Mouse (Mus musculus) liver, embryonic 13.5 days (tissue): Measurements from ENCODE around the gene Eda2r. TPM values are rescaled to one million over a fixed set of nuclear protein-coding genes. Genes with fewer than 3 reads are reported as not detected.

ENCODE experiments used
- ATAC-seq: fragments of 200-750 bp; cut with Nextera tagmentation; 2 replicates; pipeline ENCODE4 v1.8.0; 2017; ENCODE audit warnings: low read depth, mild to moderate bottlenecking, moderate number of reproducible peaks, moderate library complexity
- DNase-seq: peaks from one replicate; pipeline ENCODE4 v3.0.0; 2022
- H3K27ac ChIP-seq: fragments of 300-500 bp; sonication (generic); 2 replicates; pipeline ENCODE4 v1.5.1; 2015; ENCODE audit warnings: moderate library complexity, mild to moderate bottlenecking, inconsistent platforms
- H3K27me3 ChIP-seq: fragments of 300-500 bp; sonication (generic); 2 replicates; pipeline ENCODE4 v1.6.1; 2015; ENCODE audit warnings: mild to moderate bottlenecking, inconsistent platforms
- H3K36me3 ChIP-seq: fragments of 300-500 bp; sonication (generic); 2 replicates; pipeline ENCODE4 v1.6.1; 2015; ENCODE audit warnings: mild to moderate bottlenecking, inconsistent platforms
- H3K4me1 ChIP-seq: fragments of 300-500 bp; sonication (generic); replicated peaks from 2 replicates; pipeline ENCODE4 v1.6.1; 2015; ENCODE audit warnings: inconsistent platforms
- H3K4me2 ChIP-seq: fragments of 300-500 bp; sonication (generic); 2 replicates; pipeline ENCODE4 v1.6.1; 2015; ENCODE audit warnings: inconsistent platforms, mild to moderate bottlenecking, moderate library complexity
- H3K4me3 ChIP-seq: fragments of 300-500 bp; sonication (generic); replicated peaks from 2 replicates; pipeline ENCODE4 v1.5.1; 2015; ENCODE audit warnings: mild to moderate bottlenecking, inconsistent platforms
- H3K9ac ChIP-seq: fragments of 300-500 bp; sonication (generic); 2 replicates; pipeline ENCODE4 v1.6.1; 2015; ENCODE audit warnings: mild to moderate bottlenecking, inconsistent platforms
- H3K9me3 ChIP-seq: fragments of 300-500 bp; sonication (generic); replicated peaks from 2 replicates; pipeline ENCODE4 v1.6.1; 2016; ENCODE audit warnings: inconsistent platforms
- whole genome bisulfite sequencing: fragments of 180-500 bp; shearing (Covaris S2); methylation state at CpG from one replicate; pipeline ENCODE4 v1.1.7; 2015; ENCODE audit not compliant: insufficient replicate concordance; 5-methylcytosine and 5-hydroxymethylcytosine counted together
- polyA plus RNA-seq: library from polyadenylated mRNA; unstranded; fragments of >200 nt; fragmentation: Nextera tagmentation; extraction: Ambion mirVana; gene quantifications from 2 replicates; pipeline ENCODE4 v1.2.1, GENCODE M21; 2015

Gene Eda2r
- 0.13 and 0.22 TPM in 2 replicates for polyA plus RNA-seq

DNA sequence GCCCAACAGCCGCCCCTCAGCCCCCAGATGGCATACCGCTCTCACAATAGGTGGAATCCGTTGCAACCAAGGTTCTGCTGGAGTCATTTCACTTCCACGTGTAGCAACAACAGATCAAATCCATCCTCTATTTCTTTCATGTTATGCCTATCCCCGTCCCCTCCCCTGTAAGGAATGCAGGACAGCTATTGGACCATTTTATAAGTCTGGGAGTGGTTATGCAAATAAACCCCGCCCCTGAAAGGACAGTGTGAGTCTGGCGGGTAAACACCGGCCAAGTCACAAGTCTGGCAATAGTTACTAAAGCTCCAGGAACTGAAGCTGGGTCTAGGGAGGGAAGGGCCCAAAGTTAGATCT, at the start of gene Eda2r:
TSS of gene Eda2r (minus strand) at position 152 of the 357 bp plus-strand sequence.
- 10% methylated on average over 8 of the region's 8 CpGs for WGBS
- Histone ChIP-seq H3K4me2 (peak within 1 kb of the TSS; percentile 35), H3K4me1 (no peaks in the 10 kb centered on the region), H3K36me3 (no peaks in the 10 kb centered on the region), H3K27ac (no peak within 1 kb of the TSS), H3K27me3 (no peaks in the 10 kb centered on the region), H3K9me3 (no peaks in the 10 kb centered on the region), H3K9ac (no peak within 1 kb of the TSS), H3K4me3 (no peak within 1 kb of the TSS)
- peak; percentile 93 for ATAC-seq
- peak; percentile 6 for DNase-seq

DNA sequence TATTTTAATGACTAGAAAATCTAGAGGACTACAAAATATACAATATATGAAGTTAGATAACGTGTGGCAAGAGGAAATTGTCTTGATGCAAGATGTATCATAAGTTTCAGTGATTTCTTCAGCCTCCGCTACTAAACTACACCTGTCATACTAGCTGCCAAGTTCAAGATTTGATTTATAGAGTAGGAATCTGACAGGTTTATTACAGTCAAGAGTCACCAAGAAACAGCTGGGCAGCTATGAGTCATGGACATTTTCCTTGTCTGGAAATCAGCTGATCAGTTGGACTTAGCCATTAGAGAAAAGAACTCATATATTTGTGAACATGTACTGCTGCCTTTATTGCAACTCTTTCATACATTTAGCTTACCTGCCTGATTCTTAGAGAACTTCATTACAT, 20.9 kb upstream of the Eda2r start:
- H3K9ac ChIP-seq: no peak overlapping the region
- no peak overlapping the region for H3K27ac ChIP-seq
- H3K4me2 ChIP-seq: no peak overlapping the region
- no peaks in the 10 kb centered on the region for H3K27me3 ChIP-seq
- DNase-seq (no peak), ATAC-seq (no peak)
- 56% methylated on average over 2 of the region's 2 CpGs for WGBS
- no peaks in the 10 kb centered on the region for H3K4me1 ChIP-seq
- H3K4me3 ChIP-seq: no peak overlapping the region
- no peaks in the 10 kb centered on the region for H3K36me3 ChIP-seq
- no peaks in the 10 kb centered on the region for H3K9me3 ChIP-seq

GRCm38 (mm10) chrX:97378076-97378475, 1.1 kb upstream of the Eda2r start:
- WGBS: 31% methylated on average over 1 of the region's 1 CpGs

DNA sequence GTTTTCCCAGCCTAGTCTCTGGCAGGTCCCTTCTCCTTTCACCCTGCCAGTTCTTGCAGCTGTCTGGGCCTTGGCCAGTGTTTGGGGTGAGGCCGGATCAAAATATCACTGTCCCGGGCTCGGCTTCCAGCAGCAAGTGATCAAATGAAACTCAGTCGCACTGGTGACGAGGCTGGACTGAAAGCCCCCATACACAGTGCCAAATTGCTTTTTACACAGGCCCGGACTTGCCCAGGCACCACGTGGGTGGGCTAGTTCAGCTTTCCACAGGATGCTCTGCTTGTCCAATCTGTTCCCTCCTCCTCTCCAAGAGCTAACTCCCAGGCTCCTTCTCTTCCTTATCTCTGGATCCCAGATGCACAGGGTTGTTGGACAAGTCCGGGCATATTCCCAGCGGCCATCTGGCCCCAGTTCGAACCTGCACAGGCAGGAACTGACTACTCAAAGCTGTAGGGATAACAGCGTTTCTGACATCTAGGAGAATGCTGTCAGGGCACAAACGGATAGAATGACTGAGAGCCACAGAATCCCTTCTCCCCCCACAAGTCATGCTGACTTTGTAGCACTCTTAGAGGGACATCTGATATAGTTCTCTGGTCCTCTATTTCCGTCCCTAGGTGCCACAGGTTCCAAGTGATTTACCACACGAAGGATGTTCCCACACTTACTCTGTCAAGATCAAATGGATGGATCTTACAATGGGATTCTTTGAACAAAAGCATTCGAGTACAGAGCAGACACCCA, 523 bp downstream of the Eda2r start:
- H3K4me2 ChIP-seq: peak overlapping the region; percentile 35
- DNase-seq: no peak
- H3K4me3 ChIP-seq: no peak overlapping the region

More at GRCm38 (mm10) chrX:97378076-97378475, 1.1 kb upstream of the Eda2r start:
- Histone ChIP-seq H3K4me2 (no peak overlapping the region), H3K4me1 (no peaks in the 10 kb centered on the region), H3K27me3 (no peaks in the 10 kb centered on the region), H3K36me3 (no peaks in the 10 kb centered on the region), H3K27ac (no peak overlapping the region), H3K9ac (no peak overlapping the region), H3K4me3 (no peak overlapping the region), H3K9me3 (no peaks in the 10 kb centered on the region)
- no peak for DNase-seq
- ATAC-seq: no peak

GRCm38 (mm10) chrX:97372826-97373225, 4.2 kb downstream of the Eda2r start:
- Histone ChIP-seq H3K27me3 (no peaks in the 10 kb centered on the region), H3K4me2 (no peak overlapping the region), H3K9me3 (no peaks in the 10 kb centered on the region), H3K4me1 (no peaks in the 10 kb centered on the region), H3K4me3 (no peak overlapping the region), H3K9ac (no peak overlapping the region), H3K27ac (no peak overlapping the region), H3K36me3 (no peaks in the 10 kb centered on the region)
- WGBS: 70% methylated on average over 2 of the region's 2 CpGs
- DNase-seq (no peak), ATAC-seq (no peak)

More for the DNA sequence above, 523 bp downstream of the Eda2r start:
- no peaks in the 10 kb centered on the region for H3K27me3 ChIP-seq
- WGBS: 31% methylated on average over 15 of the region's 15 CpGs
- H3K9ac ChIP-seq: no peak overlapping the region
- H3K36me3 ChIP-seq: no peaks in the 10 kb centered on the region
- H3K4me1 ChIP-seq: no peaks in the 10 kb centered on the region
- H3K27ac ChIP-seq: no peak overlapping the region
- no peaks in the 10 kb centered on the region for H3K9me3 ChIP-seq
- 0 out of 2 replicates have a peak, but pooled peaks have one; percentile 10 for ATAC-seq

DNA sequence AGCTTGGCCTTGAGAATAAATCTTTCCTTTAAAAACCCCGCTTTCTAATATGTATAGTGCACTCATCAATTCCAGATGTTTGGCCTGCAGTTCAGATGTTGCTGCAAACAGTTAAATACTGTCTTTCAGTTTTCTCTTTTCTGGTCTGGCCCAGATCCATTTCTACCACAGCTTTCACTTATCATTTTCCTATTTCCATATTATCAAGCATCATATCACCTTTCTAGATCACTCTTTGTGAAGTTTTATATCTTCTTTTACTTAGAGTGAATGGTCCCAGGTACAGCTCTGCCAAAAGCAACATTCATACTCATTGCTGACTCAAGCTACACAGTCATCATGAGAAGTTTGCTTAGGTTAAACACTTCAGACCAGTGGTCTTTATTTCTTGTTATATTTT, 7.8 kb downstream of the Eda2r start:
- no peaks in the 10 kb centered on the region for H3K9me3 ChIP-seq
- WGBS: 44% methylated on average over 1 of the region's 1 CpGs
- no peak for DNase-seq
- H3K9ac ChIP-seq: no peak overlapping the region
- H3K27me3 ChIP-seq: no peaks in the 10 kb centered on the region
- no peaks in the 10 kb centered on the region for H3K4me1 ChIP-seq
- H3K4me2 ChIP-seq: no peak overlapping the region
- no peak for ATAC-seq
- no peaks in the 10 kb centered on the region for H3K36me3 ChIP-seq
- H3K4me3 ChIP-seq: no peak overlapping the region
- no peak overlapping the region for H3K27ac ChIP-seq

- Histone ChIP-seq H3K4me1 (no peaks in the 10 kb centered on the region), H3K27me3 (no peaks in the 10 kb centered on the region), H3K27ac (no peak overlapping the region), H3K9ac (no peak overlapping the region), H3K36me3 (no peaks in the 10 kb centered on the region), H3K9me3 (no peaks in the 10 kb centered on the region), H3K4me3 (no peak overlapping the region), H3K4me2 (no peak overlapping the region)
- no peak for DNase-seq
- WGBS: 60% methylated on average over 2 of the region's 2 CpGs
- no peak for ATAC-seq
Observed at GRCm38 (mm10) chrX:97368741-97369140, 8.3 kb downstream of the Eda2r start.

- ATAC-seq: no peak
- no peaks in the 10 kb centered on the region for H3K36me3 ChIP-seq
- no peak overlapping the region for H3K27ac ChIP-seq
- H3K4me3 ChIP-seq: no peak overlapping the region
- no peaks in the 10 kb centered on the region for H3K4me1 ChIP-seq
- no peak overlapping the region for H3K4me2 ChIP-seq
- 47% methylated on average over 2 of the region's 2 CpGs for WGBS
- no peaks in the 10 kb centered on the region for H3K9me3 ChIP-seq
- H3K9ac ChIP-seq: no peak overlapping the region
- no peak for DNase-seq
- H3K27me3 ChIP-seq: no peaks in the 10 kb centered on the region
Observed at GRCm38 (mm10) chrX:97360919-97361318, 16.1 kb downstream of the Eda2r start.

DNA sequence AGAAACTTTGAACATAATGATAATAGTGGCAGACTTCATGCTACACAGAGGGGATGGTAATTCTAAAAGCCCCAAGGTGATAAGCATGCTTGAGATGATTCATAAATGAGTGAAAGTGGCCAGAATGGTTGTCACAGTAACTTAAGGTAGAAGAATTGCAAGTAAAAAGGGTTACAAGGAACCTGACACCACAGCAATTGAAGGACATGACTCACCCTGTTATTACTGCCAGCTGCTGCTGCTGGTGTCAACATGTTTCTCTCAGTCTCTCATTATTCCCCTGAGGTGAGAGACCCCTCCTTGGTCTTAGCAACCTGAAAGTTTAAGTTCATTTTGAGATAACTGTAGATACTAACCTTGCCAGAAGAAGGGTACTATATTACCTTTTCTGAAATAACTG, 49.1 kb downstream of the Eda2r start:
- Histone ChIP-seq H3K27ac (no peak overlapping the region), H3K4me1 (no peaks in the 10 kb centered on the region), H3K36me3 (no peaks in the 10 kb centered on the region), H3K27me3 (no peaks in the 10 kb centered on the region), H3K4me2 (no peak overlapping the region), H3K4me3 (no peak overlapping the region), H3K9me3 (no peaks in the 10 kb centered on the region), H3K9ac (no peak overlapping the region)
- ATAC-seq (no peak), DNase-seq (no peak)
